Mouse (Mus musculus): Measurements from ENCODE around the gene Adamts3. TPM values are rescaled to one million over a fixed set of nuclear protein-coding genes. Genes with fewer than 3 reads are reported as not detected.
A peak's percentile ranks its signal among the peaks of the same experiment; 100 is the strongest.

The Adamts3 gene
- polyA plus RNA-seq, 1 experiment from 2014 or later: 2.0 TPM

- Histone ChIP-seq H3K9me3 (no peaks in the 10 kb centered on the region), H3K9ac (no peak overlapping the region), H3K4me2 (replicated peaks) (no peak overlapping the region), H3K27me3 (replicated peaks) (no peaks in the 10 kb centered on the region), H3K36me3 (no peaks in the 10 kb centered on the region), H3K4me3 (replicated peaks) (no peak overlapping the region), H3K27ac (no peak overlapping the region), H3K4me1 (replicated peaks) (no peaks in the 10 kb centered on the region)
- 76% methylated on average over 5 of the region's 5 CpGs for WGBS
- no peak for ATAC-seq
Measured at GRCm38 (mm10) chr5:89800181-89800816, 82.8 kb downstream of the Adamts3 start.

- Histone ChIP-seq H3K27me3 (replicated peaks) (no peaks in the 10 kb centered on the region), H3K9me3 (no peaks in the 10 kb centered on the region), H3K4me2 (replicated peaks) (no peak overlapping the region), H3K36me3 (no peaks in the 10 kb centered on the region), H3K4me3 (replicated peaks) (no peak overlapping the region), H3K27ac (no peak overlapping the region), H3K4me1 (replicated peaks) (no peaks in the 10 kb centered on the region), H3K9ac (no peak overlapping the region)
- no peak for ATAC-seq
- WGBS: 96% methylated on average over 3 of the region's 3 CpGs
Measured at GRCm38 (mm10) chr5:89793706-89794105, 89.4 kb downstream of the Adamts3 start.

GRCm38 (mm10) chr5:89784635-89785034 is 98.5 kb downstream of the Adamts3 start:
- 87% methylated on average over 5 of the region's 5 CpGs for WGBS
- Histone ChIP-seq H3K4me2 (replicated peaks) (no peak overlapping the region), H3K36me3 (no peaks in the 10 kb centered on the region), H3K27ac (no peak overlapping the region), H3K9me3 (no peaks in the 10 kb centered on the region), H3K4me3 (replicated peaks) (no peak overlapping the region), H3K27me3 (replicated peaks) (no peaks in the 10 kb centered on the region), H3K9ac (no peak overlapping the region), H3K4me1 (replicated peaks) (no peaks in the 10 kb centered on the region)
- no peak for ATAC-seq

- Histone ChIP-seq H3K27ac (no peak overlapping the region), H3K4me3 (replicated peaks) (no peak overlapping the region), H3K4me1 (replicated peaks) (no peaks in the 10 kb centered on the region), H3K9ac (no peak overlapping the region), H3K9me3 (no peaks in the 10 kb centered on the region), H3K27me3 (replicated peaks) (no peaks in the 10 kb centered on the region), H3K4me2 (replicated peaks) (no peak overlapping the region), H3K36me3 (no peaks in the 10 kb centered on the region)
- WGBS: 85% methylated on average over 2 of the region's 2 CpGs
- no peak for ATAC-seq
Measured at GRCm38 (mm10) chr5:89779823-89780222, 103.3 kb downstream of the Adamts3 start.

- Histone ChIP-seq H3K36me3 (no peaks in the 10 kb centered on the region), H3K4me1 (replicated peaks) (no peaks in the 10 kb centered on the region), H3K9me3 (no peaks in the 10 kb centered on the region), H3K9ac (no peak overlapping the region), H3K4me2 (replicated peaks) (no peak overlapping the region), H3K27me3 (replicated peaks) (no peaks in the 10 kb centered on the region), H3K27ac (no peak overlapping the region), H3K4me3 (replicated peaks) (no peak overlapping the region)
- ATAC-seq: no peak
- WGBS: 59% methylated on average over 2 of the region's 2 CpGs
Measured at GRCm38 (mm10) chr5:89778610-89779009, 104.5 kb downstream of the Adamts3 start.

- Histone ChIP-seq H3K4me3 (replicated peaks) (no peak overlapping the region), H3K4me2 (replicated peaks) (no peak overlapping the region)
Measured at GRCm38 (mm10) chr5:89777411-89777810, 105.7 kb downstream of the Adamts3 start.

GRCm38 (mm10) chr5:89770655-89771355 is 112.3 kb downstream of the Adamts3 start:
- Histone ChIP-seq H3K4me3 (replicated peaks) (no peak overlapping the region), H3K27ac (no peak overlapping the region), H3K9ac (no peak overlapping the region), H3K4me1 (replicated peaks) (no peaks in the 10 kb centered on the region), H3K27me3 (replicated peaks) (no peaks in the 10 kb centered on the region), H3K4me2 (replicated peaks) (no peak overlapping the region), H3K9me3 (no peaks in the 10 kb centered on the region), H3K36me3 (no peaks in the 10 kb centered on the region)
- WGBS: 58% methylated on average over 4 of the region's 4 CpGs
- ATAC-seq: no peak

More at GRCm38 (mm10) chr5:89777411-89777810, 105.7 kb downstream of the Adamts3 start:
- ATAC-seq: no peak
- no peaks in the 10 kb centered on the region for H3K27me3 ChIP-seq (replicated peaks)
- no peak overlapping the region for H3K9ac ChIP-seq
- no peaks in the 10 kb centered on the region for H3K36me3 ChIP-seq
- 73% methylated on average over 4 of the region's 4 CpGs for WGBS
- H3K4me1 ChIP-seq (replicated peaks): no peaks in the 10 kb centered on the region
- no peak overlapping the region for H3K27ac ChIP-seq
- no peaks in the 10 kb centered on the region for H3K9me3 ChIP-seq

GRCm38 (mm10) chr5:89763189-89764187 is 119.6 kb downstream of the Adamts3 start:
- Histone ChIP-seq H3K4me3 (replicated peaks) (no peak overlapping the region), H3K9ac (no peak overlapping the region), H3K27me3 (replicated peaks) (no peaks in the 10 kb centered on the region), H3K4me2 (replicated peaks) (no peak overlapping the region), H3K4me1 (replicated peaks) (no peaks in the 10 kb centered on the region), H3K27ac (no peak overlapping the region), H3K36me3 (no peaks in the 10 kb centered on the region), H3K9me3 (no peaks in the 10 kb centered on the region)
- no peak for ATAC-seq
- 30% methylated on average over 11 of the region's 11 CpGs for WGBS

- 86% methylated on average over 4 of the region's 4 CpGs for WGBS
- H3K4me3 ChIP-seq (replicated peaks): no peak overlapping the region
Measured at GRCm38 (mm10) chr5:89760368-89760767, 122.8 kb downstream of the Adamts3 start.

GRCm38 (mm10) chr5:89751836-89752235 is 131.3 kb downstream of the Adamts3 start:
- Histone ChIP-seq H3K9me3 (no peaks in the 10 kb centered on the region), H3K9ac (no peak overlapping the region), H3K4me3 (replicated peaks) (no peak overlapping the region), H3K36me3 (no peaks in the 10 kb centered on the region), H3K27ac (no peak overlapping the region), H3K4me1 (replicated peaks) (0 out of 2 replicates have a peak, but pooled peaks cover 3% of the 10 kb centered on the region), H3K4me2 (replicated peaks) (no peak overlapping the region), H3K27me3 (replicated peaks) (no peaks in the 10 kb centered on the region)
- 89% methylated on average over 2 of the region's 2 CpGs for WGBS
- no peak for ATAC-seq

More at GRCm38 (mm10) chr5:89760368-89760767, 122.8 kb downstream of the Adamts3 start:
- Histone ChIP-seq H3K27ac (no peak overlapping the region), H3K9ac (no peak overlapping the region), H3K9me3 (no peaks in the 10 kb centered on the region), H3K27me3 (replicated peaks) (no peaks in the 10 kb centered on the region), H3K36me3 (no peaks in the 10 kb centered on the region), H3K4me2 (replicated peaks) (no peak overlapping the region), H3K4me1 (replicated peaks) (no peaks in the 10 kb centered on the region)
- no peak for ATAC-seq

GRCm38 (mm10) chr5:89748185-89748884 is 134.8 kb downstream of the Adamts3 start:
- Histone ChIP-seq H3K36me3 (no peaks in the 10 kb centered on the region), H3K9me3 (no peaks in the 10 kb centered on the region), H3K4me3 (replicated peaks) (no peak overlapping the region), H3K4me1 (replicated peaks) (0 out of 2 replicates have a peak, but pooled peaks cover 3% of the 10 kb centered on the region), H3K27ac (no peak overlapping the region), H3K27me3 (replicated peaks) (no peaks in the 10 kb centered on the region), H3K4me2 (replicated peaks) (no peak overlapping the region), H3K9ac (no peak overlapping the region)
- 60% methylated on average over 2 of the region's 2 CpGs for WGBS
- ATAC-seq: peak; percentile 92
